Mouse (Mus musculus) midbrain, embryonic 10.5 days (tissue): ENCODE data around the gene Agap3. TPM values are rescaled to one million over a fixed set of nuclear protein-coding genes. Genes with fewer than 3 reads are reported as not detected.

ENCODE experiments used
- DNase-seq: peaks from one replicate; pipeline ENCODE4 v3.0.0-alpha.2; 2017; ENCODE audit warnings: low spot score
- H3K27ac ChIP-seq: fragments of 300-500 bp; sonication (generic); replicated peaks from 2 replicates; pipeline ENCODE4 v1.5.1; 2016; ENCODE audit warnings: mild to moderate bottlenecking
- H3K27me3 ChIP-seq: fragments of 300-500 bp; sonication (generic); 2 replicates; pipeline ENCODE4 v1.6.1; 2016; ENCODE audit warnings: low read depth, mild to moderate bottlenecking; ENCODE audit not compliant: poor library complexity, severe bottlenecking
- H3K36me3 ChIP-seq: fragments of 300-500 bp; sonication (generic); 2 replicates; pipeline ENCODE4 v1.6.1; 2016; ENCODE audit warnings: mild to moderate bottlenecking, moderate library complexity
- H3K4me1 ChIP-seq: fragments of 300-500 bp; sonication (generic); 2 replicates; pipeline ENCODE4 v1.6.1; 2016
- H3K4me3 ChIP-seq: fragments of 300-500 bp; sonication (generic); 2 replicates; pipeline ENCODE4 v1.5.1; 2016; ENCODE audit warnings: mild to moderate bottlenecking, moderate library complexity
- H3K9me3 ChIP-seq: fragments of 300-500 bp; sonication (generic); replicated peaks from 2 replicates; pipeline ENCODE4 v1.6.1; 2016; ENCODE audit warnings: mild to moderate bottlenecking
- WGBS: fragments of 180-500 bp; shearing (Covaris S2); methylation state at CpG from one replicate; pipeline ENCODE4 v1.1.7; 2016; 5-methylcytosine and 5-hydroxymethylcytosine counted together
- polyA plus RNA-seq: library from polyadenylated mRNA; unstranded; fragments of >200 nt; fragmentation: Nextera tagmentation; extraction: Ambion mirVana; gene quantifications from 2 replicates; pipeline ENCODE4 v1.2.1, GENCODE M21; 2016

Gene Agap3
- polyA plus RNA-seq, 1 experiment from 2014 or later: 27.6 TPM

GRCm38 (mm10) chr5:24483326-24483725, 31.3 kb downstream of the Agap3 start:
- no peak overlapping the region; the same call in 1 of the 2 replicates for H3K27ac ChIP-seq
- peaks cover 94% of the 10 kb centered on the region for H3K36me3 ChIP-seq
- peaks cover 27% of the 10 kb centered on the region for H3K27me3 ChIP-seq
- peaks cover 70% of the 10 kb centered on the region for H3K4me1 ChIP-seq
- H3K4me3 ChIP-seq: no peak overlapping the region
- no peaks in the 10 kb centered on the region for H3K9me3 ChIP-seq
- WGBS: 24% methylated on average over 11 of the region's 11 CpGs
- peak; percentile 75 for DNase-seq

- no peak for DNase-seq
- Histone ChIP-seq H3K27ac (peak overlapping the region; percentile 30), H3K4me3 (peak overlapping the region; percentile 29; the same call in 1 of the 2 replicates), H3K36me3 (peaks cover 94% of the 10 kb centered on the region), H3K9me3 (no peaks in the 10 kb centered on the region), H3K27me3 (peaks cover 27% of the 10 kb centered on the region), H3K4me1 (peaks cover 66% of the 10 kb centered on the region)
- 10% methylated on average over 22 of the region's 22 CpGs for WGBS
Observed at GRCm38 (mm10) chr5:24484963-24485362, 33.0 kb downstream of the Agap3 start.

DNA sequence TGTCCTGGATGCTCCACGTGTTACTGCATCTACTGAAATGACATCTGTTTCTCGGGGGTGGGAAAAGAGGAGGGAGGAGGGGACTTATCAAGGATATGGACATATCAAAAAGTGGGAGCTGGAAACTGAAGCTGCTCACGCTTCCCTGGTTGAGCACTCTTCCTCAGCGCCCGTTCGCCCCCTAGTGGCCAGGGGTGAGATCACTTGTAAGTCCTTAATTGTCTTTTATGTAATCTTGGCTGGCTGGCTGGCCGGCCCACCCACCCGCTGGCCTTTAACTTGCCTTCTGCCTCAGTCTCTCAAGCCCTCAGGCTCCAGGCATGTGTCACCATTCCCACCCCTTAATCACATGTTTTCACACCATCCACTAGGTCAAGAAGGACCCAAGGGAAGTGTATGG, 34.1 kb downstream of the Agap3 start:
- Histone ChIP-seq H3K9me3 (no peaks in the 10 kb centered on the region), H3K27me3 (peaks cover 27% of the 10 kb centered on the region), H3K4me1 (peaks cover 54% of the 10 kb centered on the region), H3K36me3 (peaks cover 94% of the 10 kb centered on the region), H3K4me3 (no peak overlapping the region), H3K27ac (no peak overlapping the region)
- peak; percentile 86 for DNase-seq
- 2% methylated on average over 8 of the region's 8 CpGs for WGBS

GRCm38 (mm10) chr5:24486738-24487137, 34.8 kb downstream of the Agap3 start:
- H3K36me3 ChIP-seq: peaks cover 94% of the 10 kb centered on the region
- no peak overlapping the region for H3K4me3 ChIP-seq
- no peaks in the 10 kb centered on the region for H3K9me3 ChIP-seq
- DNase-seq: no peak
- no peak overlapping the region for H3K27ac ChIP-seq
- 92% methylated on average over 5 of the region's 5 CpGs for WGBS
- peaks cover 27% of the 10 kb centered on the region for H3K27me3 ChIP-seq
- H3K4me1 ChIP-seq: peaks cover 48% of the 10 kb centered on the region

- H3K36me3 ChIP-seq: peaks cover 94% of the 10 kb centered on the region
- peaks cover 4% of the 10 kb centered on the region for H3K27me3 ChIP-seq
- WGBS: 90% methylated on average over 14 of the region's 14 CpGs
- no peaks in the 10 kb centered on the region for H3K9me3 ChIP-seq
- H3K27ac ChIP-seq: no peak overlapping the region
- no peak overlapping the region for H3K4me3 ChIP-seq
- H3K4me1 ChIP-seq: peaks cover 11% of the 10 kb centered on the region
- DNase-seq: no peak
Observed at GRCm38 (mm10) chr5:24490413-24490920, 38.5 kb downstream of the Agap3 start.

GRCm38 (mm10) chr5:24492546-24493285, 40.7 kb downstream of the Agap3 start:
- H3K27me3 ChIP-seq: no peaks in the 10 kb centered on the region
- 89% methylated on average over 16 of the region's 16 CpGs for WGBS
- no peak overlapping the region for H3K27ac ChIP-seq
- H3K4me1 ChIP-seq: peaks cover 4% of the 10 kb centered on the region
- no peak for DNase-seq
- peaks cover 100% of the 10 kb centered on the region for H3K36me3 ChIP-seq
- no peak overlapping the region for H3K4me3 ChIP-seq
- H3K9me3 ChIP-seq: no peaks in the 10 kb centered on the region

DNA sequence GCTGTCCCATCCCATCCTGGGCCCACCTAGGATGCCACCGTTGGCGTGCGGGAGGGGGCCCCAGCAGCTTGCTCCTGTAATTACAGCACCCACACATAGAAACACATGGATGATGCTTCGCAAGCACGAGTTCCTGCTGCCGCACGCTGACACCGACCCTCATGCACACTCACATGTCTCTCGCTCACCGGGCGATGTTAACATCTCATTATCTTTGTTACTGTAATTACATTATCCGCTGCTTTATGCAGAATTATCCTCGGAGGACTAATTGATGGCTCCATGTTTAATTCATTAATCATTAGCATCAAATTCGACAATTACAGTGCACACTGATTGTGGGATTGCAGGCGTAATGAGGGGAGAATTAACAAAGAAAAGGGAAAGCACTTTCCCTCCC, 43.0 kb downstream of the Agap3 start:
- DNase-seq: no peak
- Histone ChIP-seq H3K4me3 (no peak overlapping the region), H3K27ac (no peak overlapping the region), H3K4me1 (peaks cover 4% of the 10 kb centered on the region), H3K9me3 (no peaks in the 10 kb centered on the region), H3K36me3 (peaks cover 100% of the 10 kb centered on the region), H3K27me3 (no peaks in the 10 kb centered on the region)
- 92% methylated on average over 15 of the region's 15 CpGs for whole genome bisulfite sequencing

- H3K4me3 ChIP-seq: no peak overlapping the region
- no peak overlapping the region for H3K27ac ChIP-seq
- WGBS: 52% methylated on average over 6 of the region's 6 CpGs
- no peaks in the 10 kb centered on the region for H3K27me3 ChIP-seq
- H3K4me1 ChIP-seq: peaks cover 8% of the 10 kb centered on the region
- DNase-seq: no peak
- no peaks in the 10 kb centered on the region for H3K9me3 ChIP-seq
- H3K36me3 ChIP-seq: peaks cover 100% of the 10 kb centered on the region
Observed at GRCm38 (mm10) chr5:24496756-24497155, 44.8 kb downstream of the Agap3 start.

GRCm38 (mm10) chr5:24497526-24497925, 45.5 kb downstream of the Agap3 start:
- no peak for DNase-seq
- H3K27me3 ChIP-seq: no peaks in the 10 kb centered on the region
- WGBS: 83% methylated on average over 12 of the region's 12 CpGs

DNA sequence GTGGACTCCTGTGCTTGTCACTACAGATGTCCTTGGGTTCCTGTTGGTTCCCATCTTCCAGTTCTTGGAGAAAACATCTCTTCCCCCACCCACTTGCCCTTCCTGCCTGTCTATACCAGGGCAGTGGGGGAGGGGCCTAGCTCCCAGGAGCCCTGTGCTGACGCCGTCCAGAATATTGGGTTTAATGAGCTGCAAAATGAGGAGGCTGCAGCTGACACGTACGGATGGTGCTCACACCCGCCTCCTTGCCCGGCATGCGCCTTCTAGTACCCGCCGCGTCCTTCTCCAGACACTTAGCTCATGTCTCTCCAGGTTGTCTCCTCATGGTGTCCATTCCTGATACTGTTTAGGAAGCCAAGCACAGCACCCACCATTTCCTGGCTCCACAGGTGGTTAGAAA, 47.1 kb downstream of the Agap3 start:
- Histone ChIP-seq H3K4me3 (no peak overlapping the region), H3K9me3 (no peaks in the 10 kb centered on the region), H3K36me3 (peaks cover 88% of the 10 kb centered on the region), H3K4me1 (peaks cover 10% of the 10 kb centered on the region), H3K27ac (no peak overlapping the region), H3K27me3 (peaks cover 15% of the 10 kb centered on the region)
- no peak for DNase-seq
- WGBS: 86% methylated on average over 10 of the region's 10 CpGs

More at GRCm38 (mm10) chr5:24497526-24497925, 45.5 kb downstream of the Agap3 start:
- no peak overlapping the region for H3K4me3 ChIP-seq
- peaks cover 8% of the 10 kb centered on the region for H3K4me1 ChIP-seq
- H3K36me3 ChIP-seq: peaks cover 99% of the 10 kb centered on the region
- no peak overlapping the region for H3K27ac ChIP-seq
- H3K9me3 ChIP-seq: no peaks in the 10 kb centered on the region

DNA sequence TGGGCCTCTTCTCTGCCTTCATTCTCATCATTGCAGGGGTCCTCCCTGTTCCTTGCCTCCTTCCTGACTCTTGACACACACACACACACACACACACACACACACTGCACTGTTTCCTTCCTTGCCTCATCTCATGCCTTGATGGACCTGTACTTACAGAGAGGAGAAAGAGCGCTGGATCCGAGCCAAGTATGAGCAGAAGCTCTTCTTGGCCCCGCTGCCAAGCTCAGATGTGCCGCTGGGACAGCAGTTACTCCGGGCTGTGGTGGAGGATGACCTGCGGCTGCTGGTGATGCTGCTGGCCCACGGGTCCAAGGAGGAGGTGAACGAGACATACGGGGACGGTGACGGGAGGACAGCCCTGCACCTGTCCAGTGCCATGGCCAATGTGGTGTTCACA, 48.9 kb downstream of the Agap3 start:
- peaks cover 71% of the 10 kb centered on the region for H3K36me3 ChIP-seq
- no peaks in the 10 kb centered on the region for H3K9me3 ChIP-seq
- H3K4me3 ChIP-seq: no peak overlapping the region
- peaks cover 24% of the 10 kb centered on the region for H3K4me1 ChIP-seq
- H3K27me3 ChIP-seq: peaks cover 32% of the 10 kb centered on the region
- WGBS: 94% methylated on average over 11 of the region's 11 CpGs
- no peak overlapping the region for H3K27ac ChIP-seq
- DNase-seq: no peak

DNA sequence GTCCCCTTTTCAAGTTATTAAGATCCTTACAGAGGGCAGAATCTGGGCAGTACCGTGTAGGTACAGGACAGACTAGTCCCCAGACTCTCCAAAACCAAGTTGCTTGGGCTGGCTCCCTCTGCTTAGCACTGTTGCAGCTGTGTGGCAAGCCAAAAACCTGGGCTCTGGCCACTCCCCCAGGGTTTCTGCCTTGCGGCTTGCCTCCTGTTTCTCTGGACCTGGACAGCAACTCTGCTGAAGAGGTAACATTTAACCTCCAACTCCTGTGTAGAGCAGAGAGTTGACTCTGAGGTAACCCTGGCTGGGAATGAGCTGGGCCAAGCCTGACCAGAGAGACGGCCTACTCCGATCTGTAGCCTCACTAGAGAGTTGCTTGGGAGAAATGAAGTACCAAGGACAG, 50.8 kb downstream of the Agap3 start:
- H3K27ac ChIP-seq: no peak overlapping the region
- H3K4me1 ChIP-seq: peaks cover 20% of the 10 kb centered on the region
- DNase-seq: no peak
- H3K36me3 ChIP-seq: peaks cover 51% of the 10 kb centered on the region
- WGBS: 83% methylated on average over 4 of the region's 4 CpGs
- H3K4me3 ChIP-seq: no peak overlapping the region
- H3K9me3 ChIP-seq: no peaks in the 10 kb centered on the region
- peaks cover 38% of the 10 kb centered on the region for H3K27me3 ChIP-seq

GRCm38 (mm10) chr5:24505513-24505912, 53.5 kb downstream of the Agap3 start:
- Histone ChIP-seq H3K9me3 (no peaks in the 10 kb centered on the region), H3K36me3 (peaks cover 24% of the 10 kb centered on the region), H3K27ac (no peak overlapping the region), H3K4me1 (peaks cover 19% of the 10 kb centered on the region), H3K4me3 (no peak overlapping the region), H3K27me3 (peaks cover 38% of the 10 kb centered on the region)
- 57% methylated on average over 2 of the region's 2 CpGs for WGBS
- no peak for DNase-seq
